Mouse (Mus musculus): Measurements from ENCODE around the gene Plin3. TPM values are rescaled to one million over a fixed set of nuclear protein-coding genes. Genes with fewer than 3 reads are reported as not detected.

Plin3 gene
- polyA plus RNA-seq, 1 experiment from 2014 or later, result 62.7 TPM

DNA sequence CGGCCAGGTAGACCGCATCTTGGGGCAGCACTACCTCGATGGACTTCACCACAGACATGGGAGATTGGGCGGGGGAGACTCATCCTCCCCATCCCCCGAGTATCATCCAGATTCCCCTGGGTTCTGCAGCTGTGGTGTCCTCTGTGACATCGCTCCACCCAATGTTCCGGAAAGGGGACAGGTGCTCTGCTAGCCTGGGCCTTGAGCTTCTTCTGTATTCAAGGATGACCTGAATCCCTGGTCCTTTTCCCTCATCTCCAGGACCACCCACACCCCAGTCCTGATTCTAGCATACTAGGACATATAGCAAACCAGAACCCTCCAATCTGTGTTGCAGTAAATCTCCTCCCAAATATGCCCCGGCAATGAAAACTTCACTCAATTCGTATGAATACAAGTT lies 7.5 kb upstream of the Plin3 start, which contains the start of gene Arrdc5:
Gene Arrdc5, minus strand, starts transcription at position 101 of the 400 bp plus-strand sequence.
- peaks cover 18% of the 10 kb centered on the region for H3K4me1 ChIP-seq (replicated peaks)
- no peak for ATAC-seq (ENCODE audit: insufficient number of reproducible peaks, insufficient read depth, low FRiP score, low TSS enrichment, low read depth)
- no peak within 1 kb of the TSS for H3K4me3 ChIP-seq (replicated peaks)
- no peak within 1 kb of the TSS for H3K4me2 ChIP-seq
- H3K27me3 ChIP-seq, result no peaks in the 10 kb centered on the region
- WGBS, result 88% methylated on average over 9 of the region's 9 CpGs
- 0 out of 2 replicates have a peak, but pooled peaks cover under 1% of the 10 kb centered on the region for H3K36me3 ChIP-seq
- H3K9ac ChIP-seq (replicated peaks), result no peak within 1 kb of the TSS
- no peak within 1 kb of the TSS for H3K27ac ChIP-seq
- no peaks in the 10 kb centered on the region; the same call in 1 of the 2 replicates for H3K9me3 ChIP-seq

DNA sequence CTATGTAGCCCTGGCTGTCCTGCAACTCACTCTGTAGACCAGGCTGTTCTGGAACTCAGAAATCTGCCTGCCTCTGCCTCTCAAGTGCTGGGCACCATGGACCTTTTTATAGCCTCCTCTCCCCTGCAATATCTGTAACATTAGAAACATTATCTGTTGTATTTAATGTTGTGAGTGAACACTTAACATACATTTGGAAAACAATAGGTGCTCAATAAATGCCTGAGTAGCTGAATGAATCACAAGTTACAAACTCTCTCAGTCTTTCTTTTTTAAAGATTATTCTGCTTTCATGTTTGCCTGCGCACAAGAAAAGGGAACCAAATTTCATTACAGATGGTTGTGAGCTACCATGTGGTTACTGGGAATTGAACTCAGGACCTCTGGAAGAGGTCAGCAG lies 5.6 kb upstream of the Plin3 start:
- Histone ChIP-seq H3K36me3 (no peaks in the 10 kb centered on the region), H3K4me2 (no peak overlapping the region), H3K4me1 (replicated peaks) (peaks cover 10% of the 10 kb centered on the region), H3K9me3 (no peaks in the 10 kb centered on the region; the same call in 1 of the 2 replicates), H3K27ac (no peak overlapping the region), H3K4me3 (replicated peaks) (no peak overlapping the region), H3K27me3 (no peaks in the 10 kb centered on the region), H3K9ac (replicated peaks) (no peak overlapping the region)
- ATAC-seq (ENCODE audit: insufficient number of reproducible peaks, insufficient read depth, low FRiP score, low TSS enrichment, low read depth), result no peak
- 93% methylated on average over 1 of the region's 1 CpGs for WGBS

DNA sequence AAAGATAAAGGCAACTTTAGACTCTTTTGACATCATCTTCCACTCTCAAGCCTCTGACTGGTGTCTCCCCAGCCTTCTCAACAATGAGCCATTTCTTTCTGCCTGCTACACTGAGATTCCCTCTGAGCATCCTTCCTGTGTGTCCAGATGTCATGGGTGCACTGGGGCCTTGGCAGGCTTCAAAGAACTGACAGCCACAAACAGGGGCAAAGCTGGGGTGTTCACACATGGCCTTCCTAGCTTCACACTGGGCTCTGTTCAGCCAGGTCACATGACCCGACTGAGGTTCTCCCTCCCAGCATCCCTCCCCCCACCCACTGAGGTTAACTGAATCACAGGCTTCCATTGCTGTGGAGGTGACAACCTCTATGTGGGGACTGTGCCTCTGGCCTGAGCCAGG lies 3.5 kb upstream of the Plin3 start:
- H3K9me3 ChIP-seq, result no peaks in the 10 kb centered on the region; the same call in 1 of the 2 replicates
- H3K27ac ChIP-seq, result no peak overlapping the region
- H3K36me3 ChIP-seq, result no peaks in the 10 kb centered on the region
- no peak for ATAC-seq (ENCODE audit: insufficient number of reproducible peaks, insufficient read depth, low FRiP score, low TSS enrichment, low read depth)
- H3K4me1 ChIP-seq (replicated peaks), result peaks cover 16% of the 10 kb centered on the region
- WGBS, result 62% methylated on average over 1 of the region's 1 CpGs
- no peak overlapping the region for H3K9ac ChIP-seq (replicated peaks)
- no peak overlapping the region for H3K4me3 ChIP-seq (replicated peaks)
- no peak overlapping the region for H3K4me2 ChIP-seq
- H3K27me3 ChIP-seq, result no peaks in the 10 kb centered on the region

DNA sequence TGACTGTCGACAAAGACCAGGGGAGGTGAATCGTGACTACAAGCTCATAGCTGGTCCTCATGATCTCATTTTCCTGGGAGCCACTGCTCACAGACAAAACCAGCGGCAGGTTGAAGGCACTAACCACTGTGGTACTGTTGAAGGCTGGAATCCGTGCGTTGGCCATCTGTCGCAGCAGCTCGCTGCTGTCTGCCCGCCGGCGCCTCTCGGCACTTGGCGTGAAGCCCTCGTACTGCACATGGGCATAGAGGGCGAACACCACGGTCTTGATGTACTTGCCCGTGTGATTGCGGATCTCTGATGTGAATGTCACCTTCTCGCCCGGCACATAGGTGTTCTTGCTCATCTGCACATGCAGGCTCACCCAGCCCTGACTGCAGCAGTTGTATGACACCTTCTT lies 1.6 kb upstream of the Plin3 start:
- 88% methylated on average over 19 of the region's 19 CpGs for WGBS
- H3K4me1 ChIP-seq (replicated peaks), result peaks cover 30% of the 10 kb centered on the region
- ATAC-seq (ENCODE audit: insufficient number of reproducible peaks, insufficient read depth, low FRiP score, low TSS enrichment, low read depth), result no peak
- no peaks in the 10 kb centered on the region for H3K27me3 ChIP-seq
- H3K9ac ChIP-seq (replicated peaks), result no peak overlapping the region
- no peak overlapping the region for H3K4me3 ChIP-seq (replicated peaks)
- no peaks in the 10 kb centered on the region; the same call in 1 of the 2 replicates for H3K9me3 ChIP-seq
- no peaks in the 10 kb centered on the region for H3K36me3 ChIP-seq
- no peak overlapping the region for H3K27ac ChIP-seq
- H3K4me2 ChIP-seq, result no peak overlapping the region

DNA sequence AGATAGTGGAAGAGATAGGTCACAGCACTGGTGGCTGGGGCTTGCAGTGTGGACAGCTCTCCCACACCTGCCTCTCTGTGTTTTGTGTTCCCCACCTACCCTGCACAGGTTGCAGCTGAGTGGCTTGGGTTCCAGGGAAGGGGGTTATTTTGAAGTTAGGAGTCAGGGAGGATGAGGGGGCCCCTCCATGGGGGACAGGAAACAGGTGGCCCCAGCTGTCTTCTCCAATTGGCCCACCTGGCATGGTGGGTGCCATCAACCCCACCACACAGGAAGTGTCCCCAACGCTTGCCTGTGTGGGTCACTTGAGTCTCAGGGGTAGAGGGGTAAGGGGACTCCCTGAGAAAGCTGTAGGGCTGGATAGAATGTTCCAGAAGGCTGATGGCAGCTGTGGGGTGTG lies 618 bp upstream of the Plin3 start:
- no peaks in the 10 kb centered on the region for H3K9me3 ChIP-seq
- H3K36me3 ChIP-seq, result no peaks in the 10 kb centered on the region
- ATAC-seq (ENCODE audit: insufficient number of reproducible peaks, insufficient read depth, low FRiP score, low TSS enrichment, low read depth), result no peak
- no peak overlapping the region for H3K9ac ChIP-seq (replicated peaks)
- H3K27me3 ChIP-seq, result no peaks in the 10 kb centered on the region
- no peak overlapping the region for H3K27ac ChIP-seq
- H3K4me1 ChIP-seq (replicated peaks), result peaks cover 39% of the 10 kb centered on the region
- no peak overlapping the region for H3K4me2 ChIP-seq
- 56% methylated on average over 1 of the region's 1 CpGs for WGBS
- H3K4me3 ChIP-seq (replicated peaks), result no peak overlapping the region

DNA sequence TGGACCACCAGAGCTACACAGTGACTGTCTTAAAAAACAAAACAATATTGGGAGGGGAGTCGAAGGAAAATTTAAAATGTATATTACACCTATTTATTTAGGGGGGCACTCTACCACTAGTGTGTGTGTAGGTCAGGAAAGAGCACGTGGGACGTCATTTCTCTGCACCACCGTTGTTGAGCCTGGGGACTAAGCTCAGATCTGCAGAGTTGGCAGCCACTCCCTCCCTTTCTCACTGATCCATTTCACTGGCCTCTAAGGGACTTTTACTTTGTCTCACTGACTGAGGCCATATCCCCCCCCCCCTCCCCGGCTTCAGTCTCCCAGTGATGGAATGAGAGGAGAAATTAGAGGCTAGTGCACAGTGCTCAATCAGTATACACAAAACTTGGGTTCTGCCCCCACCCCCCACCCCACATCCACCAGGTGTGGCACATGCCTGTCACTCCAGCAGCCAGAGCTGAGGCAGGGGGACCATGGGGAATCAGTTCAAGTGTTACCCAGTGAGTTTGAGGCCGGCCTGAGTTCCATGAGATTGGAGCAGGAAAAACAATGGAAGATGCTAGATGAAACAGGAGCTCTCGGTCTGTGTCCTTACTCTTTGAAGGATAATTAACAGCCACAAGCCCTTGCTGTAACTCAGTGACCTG lies 722 bp downstream of the Plin3 start:
- ATAC-seq (ENCODE audit: insufficient number of reproducible peaks, insufficient read depth, low FRiP score, low TSS enrichment, low read depth), result no peak
- WGBS, result 72% methylated on average over 7 of the region's 7 CpGs
- peak overlapping the region; percentile 73 for H3K4me2 ChIP-seq
- no peaks in the 10 kb centered on the region for H3K9me3 ChIP-seq
- peaks cover 2% of the 10 kb centered on the region; the same call in 1 of the 2 replicates for H3K36me3 ChIP-seq
- peaks cover 48% of the 10 kb centered on the region for H3K4me1 ChIP-seq (replicated peaks)
- H3K9ac ChIP-seq (replicated peaks), result no peak overlapping the region
- H3K27ac ChIP-seq, result peak overlapping the region; percentile 96
- no peaks in the 10 kb centered on the region for H3K27me3 ChIP-seq
- 0 out of 2 replicates have a peak overlapping the region, but pooled peaks have one; percentile 55 for H3K4me3 ChIP-seq (replicated peaks)

DNA sequence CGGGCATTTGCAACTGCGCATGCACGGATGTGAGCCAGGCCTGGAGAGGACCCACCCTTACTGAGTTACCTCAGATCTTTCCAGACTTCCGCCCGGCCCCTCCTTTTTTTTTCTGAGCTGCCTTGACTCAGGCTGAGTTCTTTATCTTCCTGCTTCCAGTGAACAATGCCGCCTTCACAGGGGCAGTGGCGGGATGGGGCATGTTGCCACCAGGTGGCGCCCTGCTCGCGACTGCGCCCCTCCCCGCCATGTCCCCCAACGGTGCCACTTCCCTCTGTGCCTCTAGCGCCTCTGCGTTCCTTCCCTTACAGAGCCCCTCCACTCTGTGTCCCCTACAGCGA lies 1.5 kb downstream of the Plin3 start:
- peak; percentile 72 for ATAC-seq (ENCODE audit: insufficient number of reproducible peaks, insufficient read depth, low FRiP score, low TSS enrichment, low read depth)
- WGBS, result 2% methylated on average over 16 of the region's 16 CpGs
- H3K9ac ChIP-seq (replicated peaks), result peak overlapping the region; percentile 44; the same call in 1 of the 2 replicates

DNA sequence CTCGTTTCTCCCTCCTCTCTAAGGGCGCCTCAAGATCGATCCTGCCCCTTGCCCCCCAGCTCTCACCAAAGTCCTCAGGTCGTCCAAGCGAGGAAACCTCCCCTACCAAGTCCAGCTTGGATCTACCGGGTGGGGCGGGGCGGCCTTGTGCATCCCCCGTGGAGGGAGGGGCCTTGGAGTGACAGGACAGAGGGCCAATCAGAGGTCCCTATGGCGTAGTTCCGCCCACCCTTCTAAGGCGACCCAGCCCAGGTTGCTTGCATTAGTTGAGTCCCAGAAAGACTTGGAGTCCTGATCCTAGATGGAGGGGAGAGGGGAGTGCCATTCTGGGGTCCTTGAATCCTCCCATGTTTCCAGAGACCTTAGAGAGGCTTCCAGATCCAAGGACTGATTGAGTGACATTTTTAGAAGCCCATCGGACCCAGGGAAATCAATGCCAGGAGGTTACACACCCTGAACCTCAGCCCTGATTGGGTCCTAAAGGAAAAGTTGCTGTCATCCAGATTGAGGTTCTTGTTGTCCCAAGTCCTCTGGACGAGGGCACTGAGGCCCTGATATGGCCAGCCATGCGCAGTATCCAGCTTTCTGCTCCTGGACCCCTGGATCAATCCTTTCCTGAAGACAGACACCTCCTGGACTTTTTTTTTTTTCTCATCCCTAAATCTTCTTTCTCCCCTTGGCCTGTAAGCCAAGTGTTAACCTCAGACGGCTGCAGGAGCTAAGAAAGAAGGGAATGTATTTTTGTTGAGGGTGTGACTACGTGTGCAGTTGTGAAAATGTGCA lies 2.1 kb downstream of the Plin3 start:
- WGBS, result 4% methylated on average over 17 of the region's 17 CpGs
- Histone ChIP-seq H3K27me3 (no peaks in the 10 kb centered on the region), H3K4me2 (peak overlapping the region; percentile 73), H3K9ac (replicated peaks) (peak overlapping the region; percentile 68), H3K4me3 (replicated peaks) (peak overlapping the region; percentile 55), H3K4me1 (replicated peaks) (peaks cover 48% of the 10 kb centered on the region), H3K27ac (peak overlapping the region; percentile 96), H3K9me3 (no peaks in the 10 kb centered on the region), H3K36me3 (peaks cover 15% of the 10 kb centered on the region)
- ATAC-seq (ENCODE audit: insufficient number of reproducible peaks, insufficient read depth, low FRiP score, low TSS enrichment, low read depth), result peak; percentile 84

More for the DNA sequence above, 1.5 kb downstream of the Plin3 start:
- Histone ChIP-seq H3K4me2 (peak overlapping the region; percentile 73), H3K27ac (peak overlapping the region; percentile 96), H3K4me3 (replicated peaks) (peak overlapping the region; percentile 55), H3K4me1 (replicated peaks) (peaks cover 48% of the 10 kb centered on the region), H3K9me3 (no peaks in the 10 kb centered on the region), H3K27me3 (no peaks in the 10 kb centered on the region), H3K36me3 (peaks cover 10% of the 10 kb centered on the region)

DNA sequence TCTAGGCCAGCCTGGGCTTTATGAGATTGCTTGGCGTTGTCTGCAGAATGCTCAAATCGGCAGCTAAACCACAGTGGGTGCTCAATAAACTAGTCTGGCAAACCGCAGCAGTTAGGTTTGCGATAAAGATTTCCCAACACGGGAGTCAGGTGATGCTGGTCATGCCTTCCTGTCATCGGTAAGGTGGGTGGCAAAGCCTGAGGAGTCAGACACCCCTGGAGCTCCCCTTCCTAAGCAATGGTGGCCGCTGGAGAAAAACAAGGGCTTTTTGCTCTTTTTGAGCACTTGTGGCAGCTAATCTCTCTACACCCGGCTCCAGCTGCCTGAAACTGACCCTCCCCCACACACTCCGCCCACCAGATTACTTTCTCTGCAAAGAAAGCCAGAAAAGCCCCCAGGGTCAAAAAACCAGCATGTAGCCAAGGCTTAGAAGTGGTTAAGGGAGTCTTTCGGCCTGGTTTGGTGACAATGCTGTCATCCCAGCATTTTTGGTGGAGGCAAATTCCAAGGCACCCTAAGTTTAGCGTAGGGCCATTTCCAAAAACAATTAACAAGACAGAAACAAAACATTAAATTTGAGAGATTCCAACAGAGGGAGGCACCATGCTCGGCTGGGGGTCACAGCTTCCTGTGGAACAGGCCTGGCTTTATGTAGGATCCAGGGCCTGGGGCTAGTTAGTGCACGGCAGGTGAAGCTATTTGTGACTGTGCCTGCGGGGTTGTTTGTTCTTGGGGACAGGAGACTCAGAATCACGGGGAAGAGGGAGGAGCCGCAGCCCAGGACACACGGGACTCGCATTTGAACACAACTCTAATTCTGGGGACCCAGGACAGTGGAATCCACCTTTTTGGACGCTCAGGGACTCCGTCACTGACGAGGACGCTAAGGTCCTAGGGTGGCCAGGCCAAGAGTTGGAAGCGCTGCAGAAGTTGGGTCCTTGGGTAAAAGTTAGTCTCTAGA lies 3.0 kb downstream of the Plin3 start:
- peak; percentile 3; the same call in 1 of the 2 replicates for ATAC-seq (ENCODE audit: insufficient number of reproducible peaks, insufficient read depth, low FRiP score, low TSS enrichment, low read depth)
- H3K9me3 ChIP-seq, result no peaks in the 10 kb centered on the region
- H3K4me3 ChIP-seq (replicated peaks), result peak overlapping the region; percentile 55
- WGBS, result 2% methylated on average over 23 of the region's 23 CpGs
- peaks cover 48% of the 10 kb centered on the region for H3K4me1 ChIP-seq (replicated peaks)
- peaks cover 24% of the 10 kb centered on the region for H3K36me3 ChIP-seq
- H3K9ac ChIP-seq (replicated peaks), result peak overlapping the region; percentile 68
- no peaks in the 10 kb centered on the region for H3K27me3 ChIP-seq
- peak overlapping the region; percentile 73 for H3K4me2 ChIP-seq
- H3K27ac ChIP-seq, result peak overlapping the region; percentile 96

DNA sequence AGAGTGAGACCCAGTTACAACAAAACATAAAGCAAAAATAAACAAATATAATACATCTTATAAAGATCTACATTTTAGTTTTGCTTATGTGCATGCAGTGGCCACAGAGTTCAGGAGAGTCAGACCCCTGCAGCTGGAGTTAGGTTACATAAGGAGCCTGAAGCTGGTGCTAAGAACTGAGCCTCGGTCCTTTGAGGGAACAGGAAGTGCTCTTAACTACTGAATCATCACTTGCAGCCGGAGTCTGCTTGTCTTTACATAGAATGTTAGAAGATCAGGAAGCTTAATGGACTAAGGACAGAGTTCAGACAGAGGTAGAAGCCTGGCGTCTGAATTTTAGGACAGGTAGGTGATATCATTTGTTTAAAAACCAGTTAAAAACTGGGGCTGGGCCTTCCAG lies 3.8 kb downstream of the Plin3 start:
- H3K27me3 ChIP-seq, result no peaks in the 10 kb centered on the region
- H3K9ac ChIP-seq (replicated peaks), result peak overlapping the region; percentile 68; the same call in 1 of the 2 replicates
- H3K27ac ChIP-seq, result peak overlapping the region; percentile 96
- 29% methylated on average over 3 of the region's 3 CpGs for WGBS
- peaks cover 48% of the 10 kb centered on the region for H3K4me1 ChIP-seq (replicated peaks)
- peaks cover 32% of the 10 kb centered on the region for H3K36me3 ChIP-seq
- no peak for ATAC-seq (ENCODE audit: insufficient number of reproducible peaks, insufficient read depth, low FRiP score, low TSS enrichment, low read depth)
- H3K4me3 ChIP-seq (replicated peaks), result peak overlapping the region; percentile 55
- no peaks in the 10 kb centered on the region for H3K9me3 ChIP-seq
- peak overlapping the region; percentile 73 for H3K4me2 ChIP-seq

Measured in limb, embryonic 12.5 days (tissue).